ENCODE assay signal across 24 mouse cellular contexts in the genomic region with DNA sequence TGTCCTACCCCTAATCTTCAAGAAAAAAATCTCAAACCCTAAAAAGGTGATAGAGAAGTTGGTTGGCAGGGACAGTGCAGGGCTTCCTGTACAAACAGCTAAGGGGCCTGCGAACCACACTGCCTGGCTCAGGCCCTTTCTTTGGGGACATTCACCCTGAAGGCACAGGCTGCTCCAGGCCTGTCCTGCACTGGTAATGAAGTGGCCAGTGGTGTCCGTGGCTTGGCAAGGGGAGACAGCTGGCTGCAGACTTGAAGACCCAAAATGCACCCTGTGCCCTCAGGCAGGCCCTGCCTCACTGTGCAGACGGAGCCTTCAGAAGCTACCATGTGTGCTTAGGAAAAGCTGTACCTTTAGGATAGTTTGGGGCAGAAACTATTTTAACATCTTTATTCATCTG. TPM values are rescaled to one million over a fixed set of nuclear protein-coding genes. Genes with fewer than 3 reads are reported as not detected.
DNase-seq lines count a peak whose midpoint lies in the region; ATAC-seq and TF ChIP-seq lines count a peak whose summit lies in the region.
"Had no signal": no experiment of that assay in that cellular context is flagged by ENCODE, and none has a peak within 500 bp of the region (broad histone marks: within the 10 kb centered on the region; RNA-seq: fewer than 3 reads in every experiment).

No protein-coding gene starts in this region.

- DNase-seq in cerebellum, adult 9-11 months: peak; percentile 4
- no peak for DNase-seq in cerebellum, adult 11-12 months
- DNase-seq in layer of hippocampus, adult 2 months (ENCODE audit: low spot score in 2 of 2): no peak
- DNase-seq in layer of hippocampus, adult 9-10 months (ENCODE audit: low spot score): no peak
- no peak for DNase-seq in neural tube, embryonic 10.5 days (ENCODE audit: extremely low spot score, low spot score)
- DNase-seq in kidney, adult 2 months: no peak
- DNase-seq: adrenal gland, adult 8-10 months; embryo, embryonic 11 days; gastrocnemius, postnatal 36 days; lung, embryonic 14.5 days; lung, postnatal 36 days; right cerebral cortex, postnatal 25 days; thymus, postnatal 4 days had no signal

- no peak for ATAC-seq in neural tube, embryonic 12.5 days (ENCODE audit: low FRiP score, low read depth)
- ATAC-seq: CD4-positive, CD25-positive, alpha-beta regulatory T cell, adult 4 months; intestine, postnatal 0 days; liver, embryonic 12.5 days; Patski had no signal

- no peaks in the 10 kb centered on the region for H3K9me3 ChIP-seq in neural tube, embryonic 12.5 days
- H3K9me3 ChIP-seq: limb, embryonic 12.5 days; liver, embryonic 12.5 days had no signal

- H3K9ac ChIP-seq in neural tube, embryonic 12.5 days: no peak overlapping the region
- H3K9ac ChIP-seq: limb, embryonic 12.5 days; liver, embryonic 12.5 days; lung, embryonic 14.5 days had no signal

- TF ChIP-seq POLR2A in olfactory bulb, adult 2 months (IDR thresholded peaks at IDR 0.05; ENCODE audit: insufficient read depth, low read depth, low read length): no peak
- no peak for TF ChIP-seq POLR2A in kidney, adult 2 months (IDR thresholded peaks at IDR 0.05; ENCODE audit: low read depth, low read length)

- no peaks in the 10 kb centered on the region for H3K36me3 ChIP-seq in neural tube, embryonic 12.5 days
- H3K36me3 ChIP-seq in kidney, adult 2 months (ENCODE audit: control insufficient read depth, insufficient read depth, low read length): no peaks in the 10 kb centered on the region
- H3K36me3 ChIP-seq: limb, embryonic 12.5 days; liver, embryonic 12.5 days had no signal

- H3K27me3 ChIP-seq in neural tube, embryonic 12.5 days (replicated peaks): peaks cover 41% of the 10 kb centered on the region
- no peaks in the 10 kb centered on the region for H3K27me3 ChIP-seq in kidney, adult 2 months (replicated peaks; ENCODE audit: control insufficient read depth, insufficient read depth, low read length)

- peaks cover 9% of the 10 kb centered on the region for H3K4me1 ChIP-seq in neural tube, embryonic 12.5 days
- peaks cover 14% of the 10 kb centered on the region for H3K4me1 ChIP-seq in olfactory bulb, adult 2 months (ENCODE audit: control insufficient read depth, insufficient read depth, low read length)
- no peaks in the 10 kb centered on the region for H3K4me1 ChIP-seq in kidney, adult 2 months (ENCODE audit: control insufficient read depth, insufficient read depth, low read length)
- H3K4me1 ChIP-seq: liver, embryonic 12.5 days had no signal

- H3K27ac ChIP-seq in layer of hippocampus, adult 2 months: peak overlapping the region; percentile 89
- no peak overlapping the region for H3K27ac ChIP-seq in neural tube, embryonic 12.5 days
- no peak overlapping the region for H3K27ac ChIP-seq in olfactory bulb, adult 2 months (ENCODE audit: insufficient read depth, low read depth, low read length)
- no peak overlapping the region for H3K27ac ChIP-seq in kidney, adult 2 months (ENCODE audit: insufficient read depth, low read depth, low read length)
- H3K27ac ChIP-seq: limb, embryonic 12.5 days; liver, embryonic 12.5 days had no signal

- peak overlapping the region; percentile 73; the same call in 1 of the 2 replicates for H3K4me3 ChIP-seq in layer of hippocampus, adult 2 months
- H3K4me3 ChIP-seq in neural tube, embryonic 12.5 days: no peak overlapping the region
- peak overlapping the region; percentile 52 for H3K4me3 ChIP-seq in olfactory bulb, adult 2 months (ENCODE audit: insufficient read depth, low read depth, low read length)
- H3K4me3 ChIP-seq in kidney, adult 2 months (ENCODE audit: insufficient read depth, low read depth, low read length): no peak overlapping the region
- H3K4me3 ChIP-seq: limb, embryonic 12.5 days; liver, embryonic 12.5 days had no signal

- WGBS in neural tube, embryonic 12.5 days: 71% methylated on average over 3 of the region's 3 CpGs
- 73% methylated on average over 3 of the region's 3 CpGs for WGBS in olfactory bulb, adult 2 months
- WGBS in kidney, adult 2 months: 79% methylated on average over 3 of the region's 3 CpGs

- H3K4me2 ChIP-seq in neural tube, embryonic 12.5 days (replicated peaks): peak overlapping the region; percentile 93; the same call in 1 of the 2 replicates
- H3K4me2 ChIP-seq: limb, embryonic 12.5 days; liver, embryonic 12.5 days; lung, embryonic 14.5 days had no signal

- no peak for TF ChIP-seq CTCF in layer of hippocampus, adult 2 months (conservative IDR thresholded peaks at IDR 0.05)
- TF ChIP-seq CTCF in olfactory bulb, adult 2 months (IDR thresholded peaks at IDR 0.05; ENCODE audit: insufficient read depth, low read depth, low read length): no peak
- TF ChIP-seq CTCF in kidney, adult 2 months (conservative IDR thresholded peaks at IDR 0.05; ENCODE audit: insufficient read depth, insufficient read length, low read depth, low read length): no peak

RNA-seq across cellular contexts. Expression of a gene that starts 1.4 kb away (rescaled TPM):
- 10 to 100 TPM; 86.7 to 88.2 TPM for total RNA-seq in layer of hippocampus, adult 2 months (2021)
- polyA plus RNA-seq in neural tube, embryonic 12.5 days (2016; fragmentation: Nextera tagmentation; extraction: Ambion mirVana): 5.6 and 7.1 TPM in 2 replicates
- 98.1 and 1,147 TPM in 2 replicates for polyA plus RNA-seq in olfactory bulb, adult 2 months (2012; ENCODE audit: insufficient read depth, insufficient read length, low replicate concordance, missing spikeins)
- not detected in 2 replicates for polyA plus RNA-seq in kidney, adult 2 months (2012; rRNA removed)
- total RNA-seq: heart, adult 8-10 months; hematopoietic stem cell, adult 5-6 weeks had no signal
- polyA plus RNA-seq: CD4-positive, CD25-positive, alpha-beta regulatory T cell, adult 4 months; heart, embryonic 16.5 days; intestine, postnatal 0 days; liver, embryonic 12.5 days; Patski; spleen, adult 2 months had no signal

Comparison
In these comparisons a context has a peak if more than half of its experiments do, and no peak if none do; other contexts are left out.
1. H3K4me3 ChIP-seq: peak in layer of hippocampus, adult 2 months (single experiment) and olfactory bulb, adult 2 months (single experiment); none in neural tube, embryonic 12.5 days (single experiment) and kidney, adult 2 months (single experiment).
2. RNA of a gene that starts 1.4 kb away (polyA plus RNA-seq): 98.1 to 1,147 TPM in olfactory bulb, adult 2 months; 5.6 to 7.1 TPM in neural tube, embryonic 12.5 days and not detected in kidney, adult 2 months; every median in the first group is over 10 times any median in the second.